Mouse (Mus musculus): ENCODE measurements at regions not wholly inside any gene's neighbourhood (a gene's known extent, or its start where the extent isn't known, plus 50 kb on each side); places are given as distances from the start of the nearest gene placed in this dataset.

GRCm38 (mm10) chr6:107378489-107378888, 151.1 kb upstream of the Lrrn1 start:
- no peak for DNase-seq

- no peak for DNase-seq
Observed at GRCm38 (mm10) chr6:107380621-107381020, 148.9 kb upstream of the Lrrn1 start.

- DNase-seq = no peak
Observed at GRCm38 (mm10) chr6:107386094-107386678, 143.4 kb upstream of the Lrrn1 start.

GRCm38 (mm10) chr6:107389892-107390291, 139.7 kb upstream of the Lrrn1 start:
- no peak for DNase-seq

GRCm38 (mm10) chr6:107394611-107395010, 135.0 kb upstream of the Lrrn1 start:
- no peak for DNase-seq

GRCm38 (mm10) chr6:107415766-107416165, 113.8 kb upstream of the Lrrn1 start:
- no peak for DNase-seq

GRCm38 (mm10) chr6:107422091-107422490, 107.5 kb upstream of the Lrrn1 start:
- no peak for DNase-seq

GRCm38 (mm10) chr6:107426529-107426928, 103.0 kb upstream of the Lrrn1 start:
- DNase-seq = no peak

- peak; percentile 15 for DNase-seq
Observed at GRCm38 (mm10) chr6:107431033-107431432, 98.5 kb upstream of the Lrrn1 start.

- DNase-seq = no peak
Observed at GRCm38 (mm10) chr6:107442058-107442457, 87.5 kb upstream of the Lrrn1 start.

- no peak for DNase-seq
Observed at GRCm38 (mm10) chr6:107444336-107444735, 85.2 kb upstream of the Lrrn1 start.

GRCm38 (mm10) chr6:107459220-107459619, 70.3 kb upstream of the Lrrn1 start:
- DNase-seq = no peak

GRCm38 (mm10) chr6:107462440-107462839, 67.1 kb upstream of the Lrrn1 start:
- no peak for DNase-seq

- DNase-seq = no peak
Observed at GRCm38 (mm10) chr6:107473395-107473794, 56.2 kb upstream of the Lrrn1 start.

- DNase-seq = no peak
Observed at GRCm38 (mm10) chr6:107474125-107474524, 55.4 kb upstream of the Lrrn1 start.
